Mouse (Mus musculus) E14TG2a.4 (cell line): ENCODE results near the gene Pcdh19.

Experiments used
- CTCF ChIP-seq: conservative IDR thresholded peaks from 2 replicates; pipeline ENCODE4 v1.5.1; 2014; ENCODE audit warnings: low read length
- NANOG ChIP-seq: IDR thresholded peaks from 2 replicates; pipeline ENCODE4 v1.6.1; 2014; ENCODE audit warnings: borderline replicate concordance, low read length, mixed read lengths

DNA sequence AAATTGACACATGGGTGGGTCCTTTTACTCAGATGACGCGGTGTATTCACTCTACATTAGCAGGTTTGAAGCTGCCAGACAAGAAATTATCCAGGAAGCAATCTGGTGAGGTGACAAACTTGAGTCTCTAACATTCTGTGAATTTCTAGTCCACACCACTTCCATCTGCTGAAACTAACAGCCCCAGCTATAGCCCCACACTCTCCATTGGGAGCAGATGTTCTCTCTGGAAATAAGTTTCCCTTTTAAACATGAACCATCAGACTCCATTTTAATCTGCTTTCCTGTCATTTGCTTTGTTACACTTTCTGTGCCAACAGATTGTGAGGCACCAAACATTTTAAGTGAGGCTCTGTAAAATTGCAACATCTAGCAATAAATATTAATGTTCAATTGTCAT is 123.4 kb downstream of the Pcdh19 start:
- no peak for TF ChIP-seq CTCF
- no peak for TF ChIP-seq NANOG
